Mouse (Mus musculus) cerebellum, adult 2 months (tissue): ENCODE measurements at regions not wholly inside any gene's neighbourhood (a gene's known extent, or its start where the extent isn't known, plus 50 kb on each side); places are given as distances from the start of the nearest gene placed in this dataset.

ENCODE experiments used
- CTCF ChIP-seq: fragments of 200-500 bp; IDR thresholded peaks from 2 replicates; pipeline ENCODE4 v1.5.1; 2011; ENCODE audit warnings: low read depth, mild to moderate bottlenecking, control low read depth, low read length, moderate library complexity, borderline replicate concordance; ENCODE audit not compliant: insufficient read depth
- POLR2A ChIP-seq: fragments of 200-500 bp; IDR thresholded peaks from 2 replicates; pipeline ENCODE4 v1.6.1; 2011; ENCODE audit warnings: low read length, control low read depth, borderline replicate concordance; ENCODE audit not compliant: insufficient read depth

- no peak for TF ChIP-seq CTCF
- no peak for TF ChIP-seq POLR2A
Observed at GRCm38 (mm10) chr4:148356654-148357053, 68.9 kb upstream of the Disp3 start.
